Mouse (Mus musculus) c-Kit-negative CD71-positive TER-119-positive erythroid progenitor cells, embryonic 14.5 days (primary cell): ENCODE results near the gene Calhm2.
A peak's percentile ranks its signal among the peaks of the same experiment; 100 is the strongest.

Source experiments
- DNase-seq: peaks from one replicate; pipeline ENCODE4 v3.0.0-alpha.2; 2013; ENCODE audit warnings: low read depth, low spot score

The Calhm2 gene

GRCm38 (mm10) chr19:47067924-47068611 is 70.0 kb downstream of the Calhm2 start:
- DNase-seq: peak; percentile 71

GRCm38 (mm10) chr19:47067096-47067882 is 70.8 kb downstream of the Calhm2 start, which contains the start of gene Taf5:
Taf5 (plus strand) TSS chr19:47067746.
- peak; percentile 93 for DNase-seq

- DNase-seq: no peak
Observed at GRCm38 (mm10) chr19:47065860-47066259, 72.2 kb downstream of the Calhm2 start.

GRCm38 (mm10) chr19:47057684-47058083 is 80.4 kb downstream of the Calhm2 start:
- DNase-seq: no peak
